Mouse (Mus musculus): Measurements from ENCODE around the gene Cel. TPM values are rescaled to one million over a fixed set of nuclear protein-coding genes. Genes with fewer than 3 reads are reported as not detected.
A peak's percentile ranks its signal among the peaks of the same experiment; 100 is the strongest.
"Not testable (repeated sequence)": the region's sequence is repeated elsewhere in the genome, so short reads cannot be mapped to it uniquely, and the experiment has no call there.

Gene Cel
- polyA plus RNA-seq, 1 experiment from 2014 or later, result 0.45 TPM

DNA sequence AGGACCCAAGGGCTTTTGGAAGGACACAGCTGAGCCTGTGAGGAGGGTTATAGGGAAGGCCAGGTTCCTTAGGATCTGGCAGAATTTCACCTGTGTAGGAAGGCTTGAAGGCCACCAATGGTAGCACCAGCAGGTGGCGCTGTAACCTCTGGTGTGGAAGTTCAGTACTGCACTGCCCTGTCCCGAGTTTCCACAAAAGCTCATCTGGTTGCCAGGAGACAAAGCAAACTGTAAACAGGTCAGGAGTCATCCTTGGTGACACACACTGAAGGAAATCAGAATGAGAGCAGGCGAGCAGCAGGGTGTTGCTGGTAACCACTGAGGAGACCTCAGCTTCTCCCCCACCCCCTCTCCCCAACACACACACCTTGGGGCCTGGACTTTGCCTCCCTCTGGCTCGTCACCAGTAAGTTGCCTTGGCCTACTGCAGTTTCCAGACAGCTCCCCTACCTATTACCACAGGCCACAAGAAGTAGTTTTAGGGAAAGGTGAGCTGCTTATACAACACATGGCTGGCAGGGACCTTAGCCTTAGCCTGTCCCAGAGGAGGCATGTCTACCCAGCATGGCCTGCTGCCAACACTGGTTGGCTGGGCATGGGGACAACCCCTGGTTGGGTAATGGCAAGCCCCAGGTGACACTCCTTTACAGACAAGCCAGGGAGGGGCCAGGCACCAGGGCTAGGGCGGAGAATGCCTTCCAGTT, 45.8 kb downstream of the Cel start:
- H3K4me3 ChIP-seq (replicated peaks), result no peak overlapping the region
- 26% methylated on average over 5 of the region's 5 CpGs for WGBS (ENCODE audit: insufficient replicate concordance)
- H3K27ac ChIP-seq (replicated peaks), result no peak overlapping the region
- ATAC-seq (ENCODE audit: insufficient read depth), result no peak; the same call in 1 of the 2 replicates
- peaks cover 15% of the 10 kb centered on the region for H3K4me1 ChIP-seq (replicated peaks)
- no peaks in the 10 kb centered on the region for H3K9me3 ChIP-seq (replicated peaks)
- H3K27me3 ChIP-seq, result peaks cover 24% of the 10 kb centered on the region
- H3K36me3 ChIP-seq (replicated peaks), result no peaks in the 10 kb centered on the region
- H3K9ac ChIP-seq, result no peak overlapping the region
- no peak overlapping the region for H3K4me2 ChIP-seq

DNA sequence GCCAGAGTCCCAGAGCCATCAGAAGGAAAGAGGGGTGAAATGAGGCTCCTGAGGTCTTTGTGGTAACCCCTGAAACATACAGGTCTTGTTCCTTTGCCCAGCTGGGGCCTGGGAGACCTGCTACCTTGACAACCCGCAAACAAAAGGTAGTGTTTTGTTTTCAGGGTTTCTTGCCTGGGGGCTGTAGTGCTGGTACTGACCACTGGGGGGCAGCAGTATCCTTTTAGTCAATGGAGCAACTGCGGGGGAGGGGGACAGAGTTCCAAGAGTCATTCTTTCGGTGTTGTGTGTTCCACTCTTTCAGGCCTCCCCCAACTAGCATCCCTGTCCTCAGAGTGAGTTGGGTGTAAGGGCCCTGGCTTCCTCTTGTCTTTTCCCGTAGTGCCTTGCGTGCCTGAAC, 48.7 kb downstream of the Cel start:
- no peak for ATAC-seq (ENCODE audit: insufficient read depth)
- Histone ChIP-seq H3K4me1 (replicated peaks) (peaks cover 15% of the 10 kb centered on the region), H3K4me3 (replicated peaks) (no peak overlapping the region), H3K9ac (no peak overlapping the region), H3K9me3 (replicated peaks) (no peaks in the 10 kb centered on the region), H3K36me3 (replicated peaks) (no peaks in the 10 kb centered on the region), H3K27ac (replicated peaks) (no peak overlapping the region), H3K27me3 (peaks cover 45% of the 10 kb centered on the region), H3K4me2 (peak overlapping the region; percentile 83; the same call in 1 of the 2 replicates)
- WGBS (ENCODE audit: insufficient replicate concordance), result 19% methylated on average over 5 of the region's 5 CpGs

DNA sequence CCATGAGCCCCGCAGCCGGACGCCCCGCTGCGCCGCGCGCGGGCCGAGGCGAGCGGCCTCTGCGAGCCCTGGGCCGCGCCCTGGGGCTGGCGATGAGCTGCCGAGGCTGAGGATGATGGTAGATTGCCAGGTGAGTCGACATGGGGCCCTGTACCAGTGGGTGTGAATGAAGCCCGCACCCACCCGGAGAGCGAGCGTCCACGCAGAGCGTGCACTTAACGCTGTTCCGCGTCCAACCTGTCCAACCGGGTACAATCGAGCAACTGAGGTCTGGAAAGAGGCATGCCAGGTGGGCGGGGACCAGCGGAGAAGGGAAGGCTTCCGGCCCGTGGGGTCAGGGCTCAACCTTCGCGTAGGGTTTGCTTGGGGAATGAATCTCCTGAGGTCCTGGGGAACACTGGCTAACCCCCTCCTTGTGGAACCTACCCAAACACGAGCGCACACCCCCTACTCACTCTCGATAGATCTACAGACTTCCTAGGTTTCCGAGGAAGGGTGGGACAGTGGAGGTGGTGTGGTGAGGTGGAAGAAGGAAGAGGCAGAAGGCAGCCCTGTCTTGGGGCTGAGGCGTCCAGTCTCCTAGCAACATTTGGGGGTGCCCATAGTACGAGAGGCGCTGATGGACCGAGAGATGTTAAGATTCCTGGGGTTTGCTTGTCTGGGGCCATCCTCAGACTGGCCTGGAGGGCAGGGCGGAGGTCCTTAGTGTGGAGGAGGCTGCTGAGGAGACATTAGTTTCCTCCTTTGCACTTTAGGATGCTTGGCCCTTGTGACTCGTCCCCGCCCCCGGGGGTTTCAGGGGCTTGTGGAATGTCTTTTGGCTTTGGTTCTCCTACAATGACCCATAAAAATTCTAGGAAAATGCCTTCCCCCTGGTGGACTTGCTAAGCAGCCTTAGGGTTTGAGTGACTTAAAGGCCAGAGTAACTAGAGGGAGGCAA, 49.5 kb downstream of the Cel start:
- no peaks in the 10 kb centered on the region for H3K36me3 ChIP-seq (replicated peaks)
- H3K4me3 ChIP-seq (replicated peaks), result peak overlapping the region; percentile 53
- peaks cover 45% of the 10 kb centered on the region for H3K27me3 ChIP-seq
- H3K4me1 ChIP-seq (replicated peaks), result peaks cover 15% of the 10 kb centered on the region
- H3K9ac ChIP-seq, result no peak overlapping the region; the same call in 1 of the 2 replicates
- peak overlapping the region; percentile 83 for H3K4me2 ChIP-seq
- 5% methylated on average over 47 of the region's 47 CpGs for WGBS (ENCODE audit: insufficient replicate concordance)
- no peak; the same call in 1 of the 2 replicates for ATAC-seq (ENCODE audit: insufficient read depth)
- H3K27ac ChIP-seq (replicated peaks), result no peak overlapping the region
- H3K9me3 ChIP-seq (replicated peaks), result no peaks in the 10 kb centered on the region

- H3K4me3 ChIP-seq (replicated peaks), result peak within 1 kb of the TSS; percentile 53
- peaks cover 15% of the 10 kb centered on the region for H3K4me1 ChIP-seq (replicated peaks)
- peaks cover 45% of the 10 kb centered on the region for H3K27me3 ChIP-seq
- under 1% methylated on average over 71 of the region's 71 CpGs for WGBS (ENCODE audit: insufficient replicate concordance)
- ATAC-seq (ENCODE audit: insufficient read depth), result peak; percentile 40; the same call in 1 of the 2 replicates
- H3K9me3 ChIP-seq (replicated peaks), result no peaks in the 10 kb centered on the region
- no peak within 1 kb of the TSS for H3K27ac ChIP-seq (replicated peaks)
- H3K9ac ChIP-seq, result no peak within 1 kb of the TSS; the same call in 1 of the 2 replicates
- H3K36me3 ChIP-seq (replicated peaks), result no peaks in the 10 kb centered on the region
- H3K4me2 ChIP-seq, result peak within 1 kb of the TSS; percentile 83
These were observed 50.3 kb downstream of the Cel start, which contains the start of gene Ralgds for GRCm38 (mm10) chr2:28512798-28513401. Gene Ralgds (plus strand): TSS chr2:28513125.

DNA sequence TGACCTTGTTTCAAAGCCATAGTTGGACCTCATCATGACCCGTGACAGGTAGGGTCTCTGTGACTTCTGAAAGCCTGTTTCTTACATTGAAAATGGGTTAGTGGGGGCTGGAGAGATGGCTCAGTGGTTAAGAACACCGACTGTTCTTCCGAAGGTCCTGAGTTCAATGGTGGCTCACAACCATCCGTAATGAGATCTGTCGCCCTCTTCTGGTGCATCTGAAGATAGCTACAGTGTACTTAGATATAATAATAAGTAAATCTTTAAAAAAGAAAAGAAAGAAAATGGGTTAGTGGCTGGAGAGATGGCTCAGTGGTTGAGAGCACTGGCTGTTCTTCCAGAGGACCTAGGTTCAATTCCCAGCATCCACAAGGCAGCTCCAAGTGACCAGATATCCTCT, 51.6 kb downstream of the Cel start:
- 34% methylated on average over 5 of the region's 5 CpGs for WGBS (ENCODE audit: insufficient replicate concordance)
- H3K4me2 ChIP-seq, result not testable (repeated sequence)

GRCm38 (mm10) chr2:28506291-28506690, 56.9 kb downstream of the Cel start:
- Histone ChIP-seq H3K4me2 (no peak overlapping the region), H3K27me3 (peaks cover 20% of the 10 kb centered on the region), H3K9ac (no peak overlapping the region), H3K27ac (replicated peaks) (no peak overlapping the region), H3K9me3 (replicated peaks) (no peaks in the 10 kb centered on the region), H3K4me1 (replicated peaks) (no peaks in the 10 kb centered on the region), H3K36me3 (replicated peaks) (no peaks in the 10 kb centered on the region), H3K4me3 (replicated peaks) (no peak overlapping the region)
- 64% methylated on average over 6 of the region's 6 CpGs for WGBS (ENCODE audit: insufficient replicate concordance)
- no peak for ATAC-seq (ENCODE audit: insufficient read depth)

More for the DNA sequence above, 51.6 kb downstream of the Cel start:
- not testable (repeated sequence) for H3K27ac ChIP-seq (replicated peaks); H3K4me3 ChIP-seq (replicated peaks); H3K9ac ChIP-seq; ATAC-seq (ENCODE audit: insufficient read depth); H3K36me3 ChIP-seq (replicated peaks); H3K9me3 ChIP-seq (replicated peaks)
- H3K4me1 ChIP-seq (replicated peaks), result peaks cover 15% of the 10 kb centered on the region
- H3K27me3 ChIP-seq, result peaks cover 49% of the 10 kb centered on the region

GRCm38 (mm10) chr2:28505795-28506194, 57.4 kb downstream of the Cel start, which contains the start of gene Gm10134:
Gene Gm10134 (plus strand): TSS chr2:28506095.
- Histone ChIP-seq H3K9me3 (replicated peaks) (no peaks in the 10 kb centered on the region), H3K27ac (replicated peaks) (no peak within 1 kb of the TSS), H3K4me3 (replicated peaks) (no peak within 1 kb of the TSS), H3K4me2 (no peak within 1 kb of the TSS), H3K27me3 (peaks cover 15% of the 10 kb centered on the region), H3K9ac (no peak within 1 kb of the TSS), H3K4me1 (replicated peaks) (no peaks in the 10 kb centered on the region), H3K36me3 (replicated peaks) (no peaks in the 10 kb centered on the region)
- no peak for ATAC-seq (ENCODE audit: insufficient read depth)
- WGBS (ENCODE audit: insufficient replicate concordance), result 53% methylated on average over 3 of the region's 3 CpGs

Small RNA genes within 50 kb of the gene (microRNA-seq; reads per million reads assigned to microRNA genes)
- not detected for gene Gm22824

Other genes starting within 250 kb of the Cel start
- 0.13 and 0.14 TPM in 2 replicates for gene Ppp1r26, start 116.6 kb downstream of the Cel start, polyA plus RNA-seq (2015; fragmentation: Nextera tagmentation; extraction: Ambion mirVana)
- not detected in 2 replicates for gene 1700007K13Rik, start 97.1 kb downstream of the Cel start, polyA plus RNA-seq (2015; fragmentation: Nextera tagmentation; extraction: Ambion mirVana)
- 23.5 and 23.7 TPM in 2 replicates for gene Mrps2, start 95.3 kb downstream of the Cel start, polyA plus RNA-seq (2015; fragmentation: Nextera tagmentation; extraction: Ambion mirVana)
- 0.50 and 0.60 TPM in 2 replicates for gene Gbgt1, start 66.5 kb downstream of the Cel start, polyA plus RNA-seq (2015; fragmentation: Nextera tagmentation; extraction: Ambion mirVana)
- 0.37 and 0.82 TPM in 2 replicates for gene Gm10134, start 57.3 kb downstream of the Cel start, polyA plus RNA-seq (2015; fragmentation: Nextera tagmentation; extraction: Ambion mirVana)
- 1.8 and 2.2 TPM in 2 replicates for gene Ralgds, start 50.3 kb downstream of the Cel start, polyA plus RNA-seq (2015; fragmentation: Nextera tagmentation; extraction: Ambion mirVana)
- 12.6 and 14.3 TPM in 2 replicates for gene Gtf3c5, start 20.3 kb upstream of the Cel start, polyA plus RNA-seq (2015; fragmentation: Nextera tagmentation; extraction: Ambion mirVana)
- 88.2 and 91.9 TPM in 2 replicates for gene Gfi1b, start 58.6 kb upstream of the Cel start, polyA plus RNA-seq (2015; fragmentation: Nextera tagmentation; extraction: Ambion mirVana)
- 8.9 and 10.0 TPM in 2 replicates for gene Tsc1, start 77.8 kb upstream of the Cel start, polyA plus RNA-seq (2015; fragmentation: Nextera tagmentation; extraction: Ambion mirVana)
- 2.5 and 2.9 TPM in 2 replicates for gene Spaca9, start 136.3 kb upstream of the Cel start, polyA plus RNA-seq (2015; fragmentation: Nextera tagmentation; extraction: Ambion mirVana)
- gene Ak8, start 136.8 kb upstream of the Cel start, polyA plus RNA-seq (2015; fragmentation: Nextera tagmentation; extraction: Ambion mirVana), result 0.45 and 0.61 TPM in 2 replicates

All from liver, embryonic 15.5 days (tissue).